Mouse (Mus musculus) hindbrain, embryonic 11.5 days (tissue): ENCODE data around the gene Krt6a. TPM values are rescaled to one million over a fixed set of nuclear protein-coding genes. Genes with fewer than 3 reads are reported as not detected.

ENCODE experiments used
- ATAC-seq: fragments of 200-750 bp; cut with Nextera tagmentation; 2 replicates; pipeline ENCODE4 v1.8.0; 2017; ENCODE audit warnings: mild to moderate bottlenecking, moderate TSS enrichment, moderate library complexity; ENCODE audit not compliant: low FRiP score
- DNase-seq: peaks from one replicate; pipeline ENCODE4 v3.0.0-alpha.2; 2015; ENCODE audit warnings: low spot score
- H3K27ac ChIP-seq: fragments of 300-500 bp; sonication (generic); 2 replicates; pipeline ENCODE4 v1.5.1; 2014; ENCODE audit warnings: mild to moderate bottlenecking, low read depth, low read length
- H3K27me3 ChIP-seq: fragments of 300-500 bp; sonication (generic); 2 replicates; pipeline ENCODE4 v1.6.1; 2014; ENCODE audit warnings: mild to moderate bottlenecking, low read length, moderate library complexity, mixed read lengths; ENCODE audit not compliant: control insufficient read depth, insufficient read depth
- H3K36me3 ChIP-seq: fragments of 300-500 bp; sonication (generic); 2 replicates; pipeline ENCODE4 v1.6.1; 2014; ENCODE audit warnings: mild to moderate bottlenecking, low read length, moderate library complexity, mixed read lengths; ENCODE audit not compliant: control insufficient read depth, insufficient read depth
- H3K4me1 ChIP-seq: fragments of 300-500 bp; sonication (generic); replicated peaks from 2 replicates; pipeline ENCODE4 v1.6.1; 2014; ENCODE audit warnings: low read length, mixed read lengths; ENCODE audit not compliant: control insufficient read depth, insufficient read depth
- H3K4me2 ChIP-seq: fragments of 300-500 bp; sonication (generic); replicated peaks from 2 replicates; pipeline ENCODE4 v1.6.1; 2014; ENCODE audit warnings: mild to moderate bottlenecking, low read depth, low read length
- H3K4me3 ChIP-seq: fragments of 300-500 bp; sonication (generic); 2 replicates; pipeline ENCODE4 v1.5.1; 2014; ENCODE audit warnings: low read depth, low read length
- H3K9ac ChIP-seq: fragments of 300-500 bp; sonication (generic); 2 replicates; pipeline ENCODE4 v1.6.1; 2014; ENCODE audit warnings: low read depth, low read length
- H3K9me3 ChIP-seq: fragments of 300-500 bp; sonication (generic); 2 replicates; pipeline ENCODE4 v1.6.1; 2016; ENCODE audit warnings: low read length; ENCODE audit not compliant: control insufficient read depth
- WGBS: fragments of 180-500 bp; shearing (Covaris S2); extraction: QIAGEN DNeasy Blood & Tissue Kit; methylation state at CpG from one replicate; pipeline ENCODE4 v1.1.7; 2014; 5-methylcytosine and 5-hydroxymethylcytosine counted together
- polyA plus RNA-seq: library from polyadenylated mRNA; unstranded; fragments of >200 nt; fragmentation: Nextera tagmentation; extraction: Ambion mirVana; gene quantifications from 2 replicates; pipeline ENCODE4 v1.2.1, GENCODE M21; 2014

The Krt6a gene
- polyA plus RNA-seq, 1 experiment from 2014 or later: not detected

- Histone ChIP-seq H3K27me3 (no peaks in the 10 kb centered on the region), H3K36me3 (no peaks in the 10 kb centered on the region), H3K4me3 (no peak within 1 kb of the TSS), H3K9ac (no peak within 1 kb of the TSS), H3K4me1 (no peaks in the 10 kb centered on the region), H3K9me3 (no peaks in the 10 kb centered on the region), H3K27ac (no peak within 1 kb of the TSS), H3K4me2 (no peak within 1 kb of the TSS)
- DNase-seq (no peak), ATAC-seq (no peak)
- 85% methylated on average over 2 of the region's 2 CpGs for WGBS
These were observed 13.9 kb downstream of the Krt6a start, which contains the start of gene Krt6b for GRCm38 (mm10) chr15:101680187-101680586. Gene Krt6b, minus strand, starts transcription at chr15:101680287.

GRCm38 (mm10) chr15:101675978-101676377, 18.1 kb downstream of the Krt6a start:
- Histone ChIP-seq H3K9ac (no peak overlapping the region), H3K4me2 (no peak overlapping the region)
- no peak for ATAC-seq

GRCm38 (mm10) chr15:101652736-101653265, 41.3 kb downstream of the Krt6a start:
- no peak overlapping the region for H3K27ac ChIP-seq
- DNase-seq (no peak), ATAC-seq (no peak)
- H3K36me3 ChIP-seq: no peaks in the 10 kb centered on the region
- no peaks in the 10 kb centered on the region for H3K4me1 ChIP-seq
- no peak overlapping the region for H3K9ac ChIP-seq
- H3K27me3 ChIP-seq: no peaks in the 10 kb centered on the region
- H3K4me2 ChIP-seq: no peak overlapping the region
- no peak overlapping the region for H3K4me3 ChIP-seq
- H3K9me3 ChIP-seq: no peaks in the 10 kb centered on the region
- 89% methylated on average over 5 of the region's 5 CpGs for WGBS

More at GRCm38 (mm10) chr15:101675978-101676377, 18.1 kb downstream of the Krt6a start:
- H3K4me1 ChIP-seq: no peaks in the 10 kb centered on the region
- no peak overlapping the region for H3K4me3 ChIP-seq
- H3K27ac ChIP-seq: no peak overlapping the region
- no peak for DNase-seq
- no peaks in the 10 kb centered on the region for H3K36me3 ChIP-seq
- H3K9me3 ChIP-seq: no peaks in the 10 kb centered on the region
- 82% methylated on average over 1 of the region's 1 CpGs for WGBS
- H3K27me3 ChIP-seq: no peaks in the 10 kb centered on the region

GRCm38 (mm10) chr15:101647280-101647679, 46.8 kb downstream of the Krt6a start, which contains the start of gene Gm5478:
Gene Gm5478, minus strand, starts transcription at chr15:101647380.
- ATAC-seq: no peak
- Histone ChIP-seq H3K4me1 (no peaks in the 10 kb centered on the region), H3K36me3 (no peaks in the 10 kb centered on the region), H3K9me3 (no peaks in the 10 kb centered on the region), H3K9ac (no peak within 1 kb of the TSS), H3K27me3 (no peaks in the 10 kb centered on the region), H3K4me2 (no peak within 1 kb of the TSS), H3K27ac (no peak within 1 kb of the TSS), H3K4me3 (no peak within 1 kb of the TSS)
- WGBS: 82% methylated on average over 3 of the region's 3 CpGs
- no peak for DNase-seq

Other genes starting within 250 kb of the Krt6a start
- not detected in 2 replicates for gene Krt88, start 246.6 kb downstream of the Krt6a start, polyA plus RNA-seq
- gene Krt81, start 230.6 kb downstream of the Krt6a start, polyA plus RNA-seq: not detected in 2 replicates
- gene Krt86, start 220.8 kb downstream of the Krt6a start, polyA plus RNA-seq: not detected in 2 replicates
- gene Krt83, start 202.8 kb downstream of the Krt6a start, polyA plus RNA-seq: not detected in 2 replicates
- gene Gm49425, start 177.0 kb downstream of the Krt6a start, polyA plus RNA-seq: not detected in 2 replicates
- not detected in 2 replicates for gene Krt84, start 161.5 kb downstream of the Krt6a start, polyA plus RNA-seq
- not detected in 2 replicates for gene Krt82, start 143.6 kb downstream of the Krt6a start, polyA plus RNA-seq
- 0.07 and 0.42 TPM in 2 replicates for gene Krt90, start 131.4 kb downstream of the Krt6a start, polyA plus RNA-seq
- 0.04 and 0.05 TPM in 2 replicates for gene Krt75, start 120.4 kb downstream of the Krt6a start, polyA plus RNA-seq
- gene Gm5414, start 66.1 kb downstream of the Krt6a start, polyA plus RNA-seq: not detected in 2 replicates
- not detected in 2 replicates for gene Gm5478, start 46.9 kb downstream of the Krt6a start, polyA plus RNA-seq
- not detected in 2 replicates for gene Krt6b, start 14.0 kb downstream of the Krt6a start, polyA plus RNA-seq
- gene Krt5, start 18.6 kb upstream of the Krt6a start, polyA plus RNA-seq: 1.8 and 1.9 TPM in 2 replicates
- not detected in 2 replicates for gene Krt71, start 48.8 kb upstream of the Krt6a start, polyA plus RNA-seq
- gene Krt72, start 92.2 kb upstream of the Krt6a start, polyA plus RNA-seq: 0.10 TPM in 1 of 2 replicates, not detected in the other
- gene Krt73, start 108.0 kb upstream of the Krt6a start, polyA plus RNA-seq: 0.08 and 0.24 TPM in 2 replicates
- not detected in 2 replicates for gene Krt2, start 123.9 kb upstream of the Krt6a start, polyA plus RNA-seq
- 1.5 and 1.8 TPM in 2 replicates for gene Krt1, start 156.5 kb upstream of the Krt6a start, polyA plus RNA-seq
- gene Krt77, start 175.4 kb upstream of the Krt6a start, polyA plus RNA-seq: not detected in 2 replicates
- not detected in 2 replicates for gene Krt76, start 198.6 kb upstream of the Krt6a start, polyA plus RNA-seq
- gene Krt4, start 230.4 kb upstream of the Krt6a start, polyA plus RNA-seq: not detected in 2 replicates
- gene Krt79, start 246.0 kb upstream of the Krt6a start, polyA plus RNA-seq: 0.27 TPM in 1 of 2 replicates, not detected in the other